Mouse (Mus musculus) neural tube, embryonic 13.5 days (tissue): ENCODE measurements around the gene Mapkap1. TPM values are rescaled to one million over a fixed set of nuclear protein-coding genes. Genes with fewer than 3 reads are reported as not detected.

Source experiments
- ATAC-seq: fragments of 200-750 bp; cut with Nextera tagmentation; 2 replicates; pipeline ENCODE4 v1.8.0; 2017; ENCODE audit warnings: low read depth, mild to moderate bottlenecking, moderate TSS enrichment, moderate library complexity
- H3K27ac ChIP-seq: fragments of 300-500 bp; sonication (generic); replicated peaks from 2 replicates; pipeline ENCODE4 v1.5.1; 2015; ENCODE audit warnings: moderate library complexity, mild to moderate bottlenecking, inconsistent platforms
- H3K27me3 ChIP-seq: fragments of 300-500 bp; sonication (generic); 2 replicates; pipeline ENCODE4 v1.6.1; 2015; ENCODE audit warnings: mild to moderate bottlenecking, inconsistent platforms
- H3K36me3 ChIP-seq: fragments of 300-500 bp; sonication (generic); 2 replicates; pipeline ENCODE4 v1.6.1; 2015; ENCODE audit warnings: mild to moderate bottlenecking, inconsistent platforms
- H3K4me1 ChIP-seq: fragments of 300-500 bp; sonication (generic); replicated peaks from 2 replicates; pipeline ENCODE4 v1.6.1; 2015; ENCODE audit warnings: inconsistent platforms
- H3K4me2 ChIP-seq: fragments of 300-500 bp; sonication (generic); 2 replicates; pipeline ENCODE4 v1.6.1; 2015; ENCODE audit warnings: inconsistent platforms, mild to moderate bottlenecking, moderate library complexity
- H3K4me3 ChIP-seq: fragments of 300-500 bp; sonication (generic); 2 replicates; pipeline ENCODE4 v1.5.1; 2015; ENCODE audit warnings: mild to moderate bottlenecking, inconsistent platforms
- H3K9ac ChIP-seq: fragments of 300-500 bp; sonication (generic); 2 replicates; pipeline ENCODE4 v1.6.1; 2015; ENCODE audit warnings: moderate library complexity, mild to moderate bottlenecking, inconsistent platforms
- H3K9me3 ChIP-seq: fragments of 300-500 bp; sonication (generic); 2 replicates; pipeline ENCODE4 v1.6.1; 2016; ENCODE audit warnings: inconsistent platforms
- WGBS: fragments of 180-500 bp; shearing (Covaris S2); methylation state at CpG from one replicate; pipeline ENCODE4 v1.1.7; 2015; 5-methylcytosine and 5-hydroxymethylcytosine counted together
- polyA plus RNA-seq: library from polyadenylated mRNA; unstranded; fragments of >200 nt; fragmentation: Nextera tagmentation; extraction: Ambion mirVana; gene quantifications from 2 replicates; pipeline ENCODE4 v1.2.1, GENCODE M21; 2015

The Mapkap1 gene
- polyA plus RNA-seq, 1 experiment from 2014 or later = 89.6 TPM

- WGBS = 91% methylated on average over 5 of the region's 5 CpGs
- H3K4me3 ChIP-seq = no peak overlapping the region
- no peak overlapping the region for H3K9ac ChIP-seq
- no peak overlapping the region for H3K27ac ChIP-seq
- H3K9me3 ChIP-seq = no peaks in the 10 kb centered on the region
- H3K4me1 ChIP-seq = 0 out of 2 replicates have a peak, but pooled peaks cover 5% of the 10 kb centered on the region
- H3K4me2 ChIP-seq = no peak overlapping the region
- no peak for ATAC-seq
- H3K36me3 ChIP-seq = no peaks in the 10 kb centered on the region
- no peaks in the 10 kb centered on the region for H3K27me3 ChIP-seq
Observed at GRCm38 (mm10) chr2:34515263-34515662, 108.7 kb downstream of the Mapkap1 start.

- Histone ChIP-seq H3K4me1 (0 out of 2 replicates have a peak, but pooled peaks cover 5% of the 10 kb centered on the region), H3K36me3 (no peaks in the 10 kb centered on the region), H3K4me2 (no peak overlapping the region), H3K27ac (no peak overlapping the region), H3K9ac (no peak overlapping the region), H3K9me3 (no peaks in the 10 kb centered on the region), H3K27me3 (no peaks in the 10 kb centered on the region), H3K4me3 (no peak overlapping the region)
- WGBS = 77% methylated on average over 2 of the region's 2 CpGs
- no peak for ATAC-seq
Observed at GRCm38 (mm10) chr2:34518083-34518482, 111.5 kb downstream of the Mapkap1 start.

GRCm38 (mm10) chr2:34518526-34518925 lies 112.0 kb downstream of the Mapkap1 start:
- Histone ChIP-seq H3K4me2 (no peak overlapping the region), H3K9ac (no peak overlapping the region), H3K4me3 (no peak overlapping the region), H3K4me1 (0 out of 2 replicates have a peak, but pooled peaks cover 5% of the 10 kb centered on the region), H3K27ac (no peak overlapping the region), H3K9me3 (no peaks in the 10 kb centered on the region), H3K27me3 (no peaks in the 10 kb centered on the region), H3K36me3 (no peaks in the 10 kb centered on the region)
- no peak for ATAC-seq
- WGBS = 80% methylated on average over 5 of the region's 5 CpGs

- Histone ChIP-seq H3K36me3 (no peaks in the 10 kb centered on the region), H3K4me3 (no peak overlapping the region), H3K4me2 (no peak overlapping the region), H3K27ac (no peak overlapping the region), H3K4me1 (0 out of 2 replicates have a peak, but pooled peaks cover 5% of the 10 kb centered on the region), H3K27me3 (no peaks in the 10 kb centered on the region), H3K9ac (no peak overlapping the region), H3K9me3 (no peaks in the 10 kb centered on the region)
- 0 out of 2 replicates have a peak, but pooled peaks have one; percentile 19 for ATAC-seq
- WGBS = 48% methylated on average over 6 of the region's 6 CpGs
Observed at GRCm38 (mm10) chr2:34519525-34519924, 113.0 kb downstream of the Mapkap1 start.

GRCm38 (mm10) chr2:34521384-34521783 lies 114.8 kb downstream of the Mapkap1 start:
- Histone ChIP-seq H3K9me3 (no peaks in the 10 kb centered on the region), H3K4me1 (peaks cover 6% of the 10 kb centered on the region), H3K27ac (no peak overlapping the region), H3K9ac (no peak overlapping the region), H3K27me3 (no peaks in the 10 kb centered on the region), H3K4me2 (no peak overlapping the region), H3K36me3 (no peaks in the 10 kb centered on the region), H3K4me3 (no peak overlapping the region)
- ATAC-seq = no peak
- 90% methylated on average over 3 of the region's 3 CpGs for WGBS

GRCm38 (mm10) chr2:34526527-34527371 lies 120.2 kb downstream of the Mapkap1 start:
- H3K4me2 ChIP-seq = no peak overlapping the region
- no peaks in the 10 kb centered on the region for H3K36me3 ChIP-seq
- H3K4me1 ChIP-seq = peaks cover 42% of the 10 kb centered on the region
- no peaks in the 10 kb centered on the region for H3K27me3 ChIP-seq
- ATAC-seq = peak; percentile 56; the same call in 1 of the 2 replicates
- H3K4me3 ChIP-seq = no peak overlapping the region
- 44% methylated on average over 15 of the region's 15 CpGs for WGBS
- H3K9me3 ChIP-seq = no peaks in the 10 kb centered on the region
- no peak overlapping the region for H3K9ac ChIP-seq
- no peak overlapping the region for H3K27ac ChIP-seq

GRCm38 (mm10) chr2:34528491-34528890 lies 121.9 kb downstream of the Mapkap1 start:
- Histone ChIP-seq H3K27me3 (no peaks in the 10 kb centered on the region), H3K4me1 (peaks cover 55% of the 10 kb centered on the region), H3K9me3 (no peaks in the 10 kb centered on the region), H3K4me3 (no peak overlapping the region), H3K4me2 (no peak overlapping the region), H3K9ac (no peak overlapping the region), H3K36me3 (no peaks in the 10 kb centered on the region), H3K27ac (no peak overlapping the region)
- ATAC-seq = no peak

GRCm38 (mm10) chr2:34530042-34530441 lies 123.5 kb downstream of the Mapkap1 start:
- Histone ChIP-seq H3K4me3 (no peak overlapping the region), H3K4me1 (peaks cover 64% of the 10 kb centered on the region), H3K9ac (0 out of 2 replicates have a peak overlapping the region, but pooled peaks have one; percentile 17), H3K4me2 (no peak overlapping the region), H3K36me3 (no peaks in the 10 kb centered on the region), H3K27me3 (no peaks in the 10 kb centered on the region), H3K27ac (no peak overlapping the region), H3K9me3 (no peaks in the 10 kb centered on the region)
- 21% methylated on average over 3 of the region's 3 CpGs for WGBS
- ATAC-seq = no peak

GRCm38 (mm10) chr2:34531801-34532298 lies 125.3 kb downstream of the Mapkap1 start:
- Histone ChIP-seq H3K9ac (no peak overlapping the region), H3K4me3 (no peak overlapping the region), H3K27me3 (no peaks in the 10 kb centered on the region), H3K36me3 (no peaks in the 10 kb centered on the region), H3K9me3 (no peaks in the 10 kb centered on the region), H3K4me2 (no peak overlapping the region), H3K27ac (peak overlapping the region; percentile 49; the same call in 1 of the 2 replicates), H3K4me1 (peaks cover 63% of the 10 kb centered on the region)
- ATAC-seq = no peak
- 53% methylated on average over 3 of the region's 3 CpGs for WGBS

- Histone ChIP-seq H3K4me3 (no peak overlapping the region), H3K27ac (no peak overlapping the region), H3K4me1 (peaks cover 58% of the 10 kb centered on the region), H3K9me3 (no peaks in the 10 kb centered on the region), H3K4me2 (no peak overlapping the region), H3K27me3 (no peaks in the 10 kb centered on the region), H3K9ac (no peak overlapping the region), H3K36me3 (no peaks in the 10 kb centered on the region)
- no peak for ATAC-seq
- WGBS = 91% methylated on average over 1 of the region's 1 CpGs
Observed at GRCm38 (mm10) chr2:34532394-34532793, 125.8 kb downstream of the Mapkap1 start.

GRCm38 (mm10) chr2:34533281-34533680 lies 126.7 kb downstream of the Mapkap1 start:
- H3K36me3 ChIP-seq = no peaks in the 10 kb centered on the region
- no peak overlapping the region for H3K4me2 ChIP-seq
- peaks cover 5% of the 10 kb centered on the region; the same call in 1 of the 2 replicates for H3K27me3 ChIP-seq
- no peaks in the 10 kb centered on the region for H3K9me3 ChIP-seq
- H3K4me3 ChIP-seq = no peak overlapping the region
- no peak overlapping the region for H3K27ac ChIP-seq
- H3K4me1 ChIP-seq = peaks cover 52% of the 10 kb centered on the region
- no peak overlapping the region for H3K9ac ChIP-seq
- ATAC-seq = no peak

GRCm38 (mm10) chr2:34534996-34535395 lies 128.4 kb downstream of the Mapkap1 start:
- Histone ChIP-seq H3K4me1 (peaks cover 67% of the 10 kb centered on the region), H3K36me3 (no peaks in the 10 kb centered on the region), H3K9ac (no peak overlapping the region), H3K4me3 (no peak overlapping the region), H3K9me3 (no peaks in the 10 kb centered on the region), H3K27me3 (peaks cover 8% of the 10 kb centered on the region; the same call in 1 of the 2 replicates), H3K27ac (peak overlapping the region; percentile 72), H3K4me2 (peak overlapping the region; percentile 37)
- peak; percentile 80 for ATAC-seq
- 13% methylated on average over 12 of the region's 12 CpGs for WGBS
